ENCODE assay signal across 10 mouse cellular contexts in genomic region chr4:102106771-102107170, GRCm38 (mm10).
"Had no signal": no experiment of that assay in that cellular context is flagged by ENCODE, and none has a peak within 500 bp of the region (broad histone marks: within the 10 kb centered on the region; RNA-seq: fewer than 3 reads in every experiment).

No protein-coding gene starts in this region.

- DNase-seq: kidney, postnatal 25 days; liver; liver, embryonic 13.5 days; liver, postnatal 0 days; right cerebral cortex, adult 18-20 months; thymus, adult 18-20 months; thymus, postnatal 14 days had no signal

- H3K4me3 ChIP-seq: limb, embryonic 12.5 days; liver, embryonic 13.5 days; lung, embryonic 15.5 days; midbrain, embryonic 12.5 days had no signal

- ATAC-seq: liver, postnatal 0 days had no signal

- H3K27ac ChIP-seq: limb, embryonic 12.5 days; liver, embryonic 13.5 days; lung, embryonic 15.5 days; midbrain, embryonic 12.5 days had no signal

- H3K4me1 ChIP-seq: limb, embryonic 12.5 days; liver, embryonic 13.5 days; lung, embryonic 15.5 days; midbrain, embryonic 12.5 days had no signal

- H3K27me3 ChIP-seq: limb, embryonic 12.5 days; liver, embryonic 13.5 days; lung, embryonic 15.5 days; midbrain, embryonic 12.5 days had no signal
